Mouse (Mus musculus) midbrain, postnatal 0 days (tissue): ENCODE data around the gene Atp6v0a1. TPM values are rescaled to one million over a fixed set of nuclear protein-coding genes. Genes with fewer than 3 reads are reported as not detected.
A peak's percentile ranks its signal among the peaks of the same experiment; 100 is the strongest.

Source experiments
- ATAC-seq: fragments of 200-750 bp; cut with Nextera tagmentation; 2 replicates; pipeline ENCODE4 v1.8.0; 2017; ENCODE audit warnings: moderate number of reproducible peaks, mild to moderate bottlenecking, moderate TSS enrichment, moderate library complexity; ENCODE audit not compliant: low FRiP score
- DNase-seq: peaks from one replicate; pipeline ENCODE4 v3.0.0-alpha.2; 2015; ENCODE audit warnings: low spot score
- H3K27ac ChIP-seq: fragments of 300-500 bp; sonication (generic); 2 replicates; pipeline ENCODE4 v1.5.1; 2014; ENCODE audit warnings: low read depth, mild to moderate bottlenecking, low read length, mixed read lengths
- H3K27me3 ChIP-seq: fragments of 300-500 bp; sonication (generic); 2 replicates; pipeline ENCODE4 v1.6.1; 2014; ENCODE audit warnings: low read length, control low read depth, mixed read lengths; ENCODE audit not compliant: insufficient read depth
- H3K36me3 ChIP-seq: fragments of 300-500 bp; sonication (generic); 2 replicates; pipeline ENCODE4 v1.6.1; 2014; ENCODE audit warnings: low read length, control low read depth, mixed read lengths; ENCODE audit not compliant: insufficient read depth
- H3K4me1 ChIP-seq: fragments of 300-500 bp; sonication (generic); 2 replicates; pipeline ENCODE4 v1.6.1; 2014; ENCODE audit warnings: mild to moderate bottlenecking, control low read depth, antibody characterized with exemption, low read length, mixed read lengths; ENCODE audit not compliant: insufficient read depth
- H3K4me2 ChIP-seq: fragments of 300-500 bp; sonication (generic); 2 replicates; pipeline ENCODE4 v1.6.1; 2014; ENCODE audit warnings: low read depth, mild to moderate bottlenecking, low read length, mixed read lengths; ENCODE audit not compliant: poor library complexity, severe bottlenecking
- H3K4me3 ChIP-seq: fragments of 300-500 bp; sonication (generic); 2 replicates; pipeline ENCODE4 v1.5.1; 2014; ENCODE audit warnings: low read depth, mild to moderate bottlenecking, low read length, moderate library complexity
- H3K9ac ChIP-seq: fragments of 300-500 bp; sonication (generic); replicated peaks from 2 replicates; pipeline ENCODE4 v1.6.1; 2014; ENCODE audit warnings: mild to moderate bottlenecking, low read length, moderate library complexity, mixed read lengths; ENCODE audit not compliant: poor library complexity, severe bottlenecking
- H3K9me3 ChIP-seq: fragments of 300-500 bp; sonication (generic); 2 replicates; pipeline ENCODE4 v1.6.1; 2016; ENCODE audit warnings: low read length, control low read depth
- CTCF ChIP-seq: IDR thresholded peaks from 2 replicates; pipeline ENCODE4 v1.5.1; 2016; ENCODE audit warnings: antibody characterized with exemption, mild to moderate bottlenecking
- WGBS: fragments of 180-500 bp; shearing (Covaris S2); extraction: QIAGEN DNeasy Blood & Tissue Kit; methylation state at CpG from one replicate; pipeline ENCODE4 v1.1.7; 2014; 5-methylcytosine and 5-hydroxymethylcytosine counted together
- polyA plus RNA-seq: library from polyadenylated mRNA; unstranded; fragments of >200 nt; fragmentation: Nextera tagmentation; extraction: Ambion mirVana; gene quantifications from 2 replicates; pipeline ENCODE4 v1.2.1, GENCODE M21; 2015
- total RNA-seq: library from RNA; depleted of rRNA; stranded (reverse); fragments of >200 nt; gene quantifications from 2 replicates; pipeline ENCODE4 v1.2.3, GENCODE M21; 2014

The Atp6v0a1 gene
- total and polyA plus RNA-seq, 2 experiments from 2014 or later, result 204 to 242 TPM

- peaks cover 56% of the 10 kb centered on the region for H3K27me3 ChIP-seq
- no peaks in the 10 kb centered on the region for H3K36me3 ChIP-seq
- H3K9me3 ChIP-seq, result no peaks in the 10 kb centered on the region
- 0 out of 2 replicates have a peak, but pooled peaks cover 5% of the 10 kb centered on the region for H3K4me1 ChIP-seq
- DNase-seq (no peak), ATAC-seq (no peak)
- TF ChIP-seq CTCF, result no peak
- H3K4me2 ChIP-seq, result peak overlapping the region; percentile 52
- peak overlapping the region; percentile 48; the same call in 1 of the 2 replicates for H3K9ac ChIP-seq
- 9% methylated on average over 34 of the region's 35 CpGs for WGBS
- no peak overlapping the region for H3K27ac ChIP-seq
- peak overlapping the region; percentile 41 for H3K4me3 ChIP-seq
Measured at GRCm38 (mm10) chr11:100969189-100969743, 40.0 kb upstream of the Atp6v0a1 start.

- DNase-seq, result no peak
- Histone ChIP-seq H3K4me3 (peak overlapping the region; percentile 41), H3K4me2 (peak overlapping the region; percentile 52), H3K9ac (peak overlapping the region; percentile 48), H3K4me1 (0 out of 2 replicates have a peak, but pooled peaks cover 5% of the 10 kb centered on the region), H3K27ac (no peak overlapping the region), H3K9me3 (no peaks in the 10 kb centered on the region), H3K27me3 (peaks cover 56% of the 10 kb centered on the region), H3K36me3 (no peaks in the 10 kb centered on the region)
- WGBS, result 2% methylated on average over 65 of the region's 65 CpGs
- TF ChIP-seq CTCF, result no peak
- no peak for ATAC-seq
Measured at GRCm38 (mm10) chr11:100969744-100970556, 39.3 kb upstream of the Atp6v0a1 start.

GRCm38 (mm10) chr11:100970557-100970937 lies 38.7 kb upstream of the Atp6v0a1 start, which contains the start of gene Cavin1:
TSS of gene Cavin1 (minus strand) at chr11:100970887.
- Histone ChIP-seq H3K36me3 (no peaks in the 10 kb centered on the region), H3K27me3 (peaks cover 56% of the 10 kb centered on the region), H3K9me3 (no peaks in the 10 kb centered on the region), H3K4me2 (peak within 1 kb of the TSS; percentile 52), H3K4me1 (0 out of 2 replicates have a peak, but pooled peaks cover 5% of the 10 kb centered on the region), H3K9ac (peak within 1 kb of the TSS; percentile 48), H3K4me3 (peak within 1 kb of the TSS; percentile 41), H3K27ac (no peak within 1 kb of the TSS)
- DNase-seq (peak; percentile 67), ATAC-seq (peak; percentile 56; the same call in 1 of the 2 replicates)
- no peak for TF ChIP-seq CTCF
- WGBS, result under 1% methylated on average over 20 of the region's 20 CpGs

- H3K27ac ChIP-seq, result no peak overlapping the region
- H3K36me3 ChIP-seq, result no peaks in the 10 kb centered on the region
- ATAC-seq (no peak), DNase-seq (no peak)
- no peak overlapping the region for H3K4me2 ChIP-seq
- 65% methylated on average over 10 of the region's 10 CpGs for WGBS
- H3K4me1 ChIP-seq, result 0 out of 2 replicates have a peak, but pooled peaks cover 5% of the 10 kb centered on the region
- no peak overlapping the region for H3K9ac ChIP-seq
- H3K4me3 ChIP-seq, result no peak overlapping the region
- no peak for TF ChIP-seq CTCF
- no peaks in the 10 kb centered on the region for H3K9me3 ChIP-seq
- peaks cover 56% of the 10 kb centered on the region for H3K27me3 ChIP-seq
Measured at GRCm38 (mm10) chr11:100971455-100971854, 37.8 kb upstream of the Atp6v0a1 start.

- H3K36me3 ChIP-seq, result no peaks in the 10 kb centered on the region
- H3K4me3 ChIP-seq, result no peak overlapping the region
- no peak overlapping the region for H3K9ac ChIP-seq
- WGBS, result 88% methylated on average over 7 of the region's 7 CpGs
- ATAC-seq, result no peak
- no peak for TF ChIP-seq CTCF
- no peak overlapping the region for H3K4me2 ChIP-seq
- DNase-seq, result no peak
- no peak overlapping the region for H3K27ac ChIP-seq
- peaks cover 51% of the 10 kb centered on the region for H3K27me3 ChIP-seq
- H3K9me3 ChIP-seq, result no peaks in the 10 kb centered on the region
- 0 out of 2 replicates have a peak, but pooled peaks cover 5% of the 10 kb centered on the region for H3K4me1 ChIP-seq
Measured at GRCm38 (mm10) chr11:100973245-100973644, 36.0 kb upstream of the Atp6v0a1 start.
